Mouse (Mus musculus): ENCODE data around the gene Clcn2.

DNA sequence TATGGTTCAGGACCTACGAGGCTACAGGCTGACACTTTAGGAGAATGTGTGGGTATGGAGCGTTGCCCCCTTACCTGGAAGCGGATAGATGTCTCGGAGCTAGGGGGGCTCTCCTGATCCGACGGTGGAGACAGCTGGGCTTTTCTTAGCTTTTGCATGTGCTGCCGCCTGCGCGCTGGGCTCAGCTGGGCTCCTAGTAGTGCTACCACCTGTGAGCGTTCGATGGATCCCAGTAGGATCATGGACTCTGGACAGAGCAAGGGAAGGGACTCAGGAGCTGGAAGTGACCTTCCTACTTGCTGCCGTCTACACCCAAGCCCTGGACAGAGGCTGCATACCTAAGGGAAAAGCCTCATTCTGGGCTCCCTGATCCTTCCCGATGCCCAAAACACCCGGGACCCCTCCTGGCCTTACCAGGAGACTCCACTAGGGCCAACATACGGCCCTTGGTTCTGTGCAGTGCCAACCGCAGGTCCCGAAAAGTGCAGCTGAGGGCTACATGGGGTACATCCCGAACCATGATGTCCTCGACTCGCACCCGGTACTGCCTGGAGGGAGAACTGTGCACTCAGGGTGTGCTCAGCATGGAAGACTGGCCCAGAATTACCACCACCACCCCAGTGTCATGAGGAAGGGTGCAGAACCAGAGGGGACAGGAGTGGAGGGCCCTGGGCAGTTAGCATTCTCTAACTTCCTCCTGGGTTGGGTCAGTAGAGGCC, 9.2 kb downstream of the Clcn2 start:
- TF ChIP-seq CTCF (IDR thresholded peaks at IDR 0.05; ENCODE audit: low read depth), result no peak
- TF ChIP-seq EP300 (IDR thresholded peaks at IDR 0.05; ENCODE audit: low read depth), result no peak
